Mouse (Mus musculus): ENCODE measurements around the gene Dusp10. TPM values are rescaled to one million over a fixed set of nuclear protein-coding genes. Genes with fewer than 3 reads are reported as not detected.

The Dusp10 gene
- 4.1 and 4.9 TPM in 2 replicates for polyA plus RNA-seq (2012; rRNA removed)

GRCm38 (mm10) chr1:184013106-184013505 lies at the start of gene Dusp10:
Gene Dusp10, plus strand, starts transcription at chr1:184013302.

GRCm38 (mm10) chr1:184034011-184034557 lies 21.0 kb downstream of the Dusp10 start, which contains the start of gene 1700056E22Rik:
Gene 1700056E22Rik, minus strand, starts transcription at chr1:184034301.

Other genes starting within 250 kb of the Dusp10 start
- gene 1700056E22Rik, start 21.0 kb downstream of the Dusp10 start, polyA plus RNA-seq (2012; rRNA removed), result 0.28 and 0.49 TPM in 2 replicates

Measured in central nervous system, embryonic 18 days (tissue).